Comparison of ENCODE assay signal across 8 mouse cellular contexts in genomic region chr7:16844696-16845071, GRCm38 (mm10). TPM values are rescaled to one million over a fixed set of nuclear protein-coding genes. Genes with fewer than 3 reads are reported as not detected.
DNase-seq lines count a peak whose midpoint lies in the region; ATAC-seq lines count a peak whose summit lies in the region.

No protein-coding gene starts in this region.

- peaks cover 35% of the 10 kb centered on the region for H3K4me1 ChIP-seq in embryonic facial prominence, embryonic 13.5 days
- peaks cover 21% of the 10 kb centered on the region for H3K4me1 ChIP-seq in hindbrain, embryonic 16.5 days (ENCODE audit: control insufficient read depth, insufficient read depth, low read depth, low read length)

- peak overlapping the region; percentile 63 for H3K4me3 ChIP-seq in embryonic facial prominence, embryonic 13.5 days
- peak overlapping the region; percentile 23 for H3K4me3 ChIP-seq in hindbrain, embryonic 16.5 days (ENCODE audit: low read length)

- 33% methylated on average over 3 of the region's 3 CpGs for WGBS in embryonic facial prominence, embryonic 13.5 days
- 56% methylated on average over 3 of the region's 3 CpGs for WGBS in hindbrain, embryonic 16.5 days

- peak overlapping the region; percentile 63 for H3K9ac ChIP-seq in embryonic facial prominence, embryonic 13.5 days
- H3K9ac ChIP-seq in hindbrain, embryonic 16.5 days (ENCODE audit: low read depth, low read length), result peak overlapping the region; percentile 23; the same call in 1 of the 2 replicates

- ATAC-seq in frontal cortex, adult (ENCODE audit: low TSS enrichment), result 0 out of 2 replicates have a peak, but pooled peaks have one; percentile 14
- ATAC-seq in embryonic facial prominence, embryonic 13.5 days (ENCODE audit: insufficient number of reproducible peaks, insufficient read depth, low FRiP score, low TSS enrichment, low read depth), result no peak
- no peak for ATAC-seq in hindbrain, embryonic 16.5 days
- no peak for ATAC-seq in inflammation-experienced regulatory T-cells, adult 6 months
- ATAC-seq in monocyte, adult 5-6 weeks (replicated peaks; ENCODE audit: insufficient number of reproducible peaks, low FRiP score, low TSS enrichment, poor library complexity, severe bottlenecking), result no peak

- peaks cover 32% of the 10 kb centered on the region for H3K36me3 ChIP-seq in embryonic facial prominence, embryonic 13.5 days
- H3K36me3 ChIP-seq in hindbrain, embryonic 16.5 days (ENCODE audit: control insufficient read depth, insufficient read depth, low read length), result peaks cover 14% of the 10 kb centered on the region

- H3K4me2 ChIP-seq in embryonic facial prominence, embryonic 13.5 days, result peak overlapping the region; percentile 94
- peak overlapping the region; percentile 27 for H3K4me2 ChIP-seq in hindbrain, embryonic 16.5 days (ENCODE audit: low read length)

- DNase-seq in frontal cortex, postnatal 10 days (ENCODE audit: low spot score in 2 of 2), result no peak
- DNase-seq in lung, postnatal 36 days, result peak; percentile 51
- no peak for DNase-seq in spleen, postnatal 36 days (ENCODE audit: low spot score in 2 of 2)

- no peaks in the 10 kb centered on the region for H3K9me3 ChIP-seq in embryonic facial prominence, embryonic 13.5 days
- H3K9me3 ChIP-seq in hindbrain, embryonic 16.5 days (ENCODE audit: control insufficient read depth, low read length), result no peaks in the 10 kb centered on the region

- H3K27me3 ChIP-seq in embryonic facial prominence, embryonic 13.5 days, result no peaks in the 10 kb centered on the region
- H3K27me3 ChIP-seq in hindbrain, embryonic 16.5 days (replicated peaks; ENCODE audit: control insufficient read depth, insufficient read depth, low read length), result no peaks in the 10 kb centered on the region

- H3K27ac ChIP-seq in embryonic facial prominence, embryonic 13.5 days, result peak overlapping the region; percentile 82
- H3K27ac ChIP-seq in hindbrain, embryonic 16.5 days (ENCODE audit: low read depth, low read length), result peak overlapping the region; percentile 42; the same call in 1 of the 2 replicates

RNA-seq across cellular contexts. Expression of gene Prkd2, which starts 2.0 kb away (rescaled TPM):
- 20.5 and 20.8 TPM in 2 replicates for polyA plus RNA-seq in embryonic facial prominence, embryonic 13.5 days (2015; fragmentation: Nextera tagmentation; extraction: Ambion mirVana)
- 5.2 and 6.5 TPM in 2 replicates for polyA plus RNA-seq in hindbrain, embryonic 16.5 days (2015; fragmentation: Nextera tagmentation; extraction: Ambion mirVana)
- 10 to 100 TPM; 38.3 to 51.4 (median 47.1) TPM for polyA plus RNA-seq in inflammation-experienced regulatory T-cells, adult 6 months (2017; shearing (Covaris generic))
- total RNA-seq in monocyte, adult 5-6 weeks (2017), result 13.1 to 26.6 TPM (median 15.6 TPM) in 3 replicates

RNA-seq across cellular contexts. Expression of gene Fkrp, which starts 28.2 kb away (rescaled TPM):
- polyA plus RNA-seq in embryonic facial prominence, embryonic 13.5 days (2015; fragmentation: Nextera tagmentation; extraction: Ambion mirVana), result 26.8 and 30.5 TPM in 2 replicates
- 46.9 and 48.4 TPM in 2 replicates for polyA plus RNA-seq in hindbrain, embryonic 16.5 days (2015; fragmentation: Nextera tagmentation; extraction: Ambion mirVana)
- 1 to 10 TPM; 5.7 to 9.6 (median 8.9) TPM for polyA plus RNA-seq in inflammation-experienced regulatory T-cells, adult 6 months (2017; shearing (Covaris generic))
- 9.6 to 15.3 TPM (median 10.6 TPM) in 3 replicates for total RNA-seq in monocyte, adult 5-6 weeks (2017)

RNA-seq across cellular contexts. Expression of gene Strn4, which starts 29.0 kb away (rescaled TPM):
- polyA plus RNA-seq in embryonic facial prominence, embryonic 13.5 days (2015; fragmentation: Nextera tagmentation; extraction: Ambion mirVana), result 122 and 124 TPM in 2 replicates
- polyA plus RNA-seq in hindbrain, embryonic 16.5 days (2015; fragmentation: Nextera tagmentation; extraction: Ambion mirVana), result 159 and 170 TPM in 2 replicates
- 10 to 100 TPM; 16.1 to 24.1 (median 19.7) TPM for polyA plus RNA-seq in inflammation-experienced regulatory T-cells, adult 6 months (2017; shearing (Covaris generic))
- 70.9 to 99.8 TPM (median 71.5 TPM) in 3 replicates for total RNA-seq in monocyte, adult 5-6 weeks (2017)

RNA-seq across cellular contexts. Expression of gene Dact3, which starts 30.4 kb away (rescaled TPM):
- 4.9 TPM in 2 replicates for polyA plus RNA-seq in embryonic facial prominence, embryonic 13.5 days (2015; fragmentation: Nextera tagmentation; extraction: Ambion mirVana)
- 2.9 and 3.5 TPM in 2 replicates for polyA plus RNA-seq in hindbrain, embryonic 16.5 days (2015; fragmentation: Nextera tagmentation; extraction: Ambion mirVana)
- not detected for polyA plus RNA-seq in inflammation-experienced regulatory T-cells, adult 6 months (2017; shearing (Covaris generic))
- not detected in 3 replicates for total RNA-seq in monocyte, adult 5-6 weeks (2017)

RNA-seq across cellular contexts. Expression of gene Gng8, which starts 46.9 kb away (rescaled TPM):
- polyA plus RNA-seq in embryonic facial prominence, embryonic 13.5 days (2015; fragmentation: Nextera tagmentation; extraction: Ambion mirVana), result 19.9 and 32.0 TPM in 2 replicates
- 1.5 and 1.6 TPM in 2 replicates for polyA plus RNA-seq in hindbrain, embryonic 16.5 days (2015; fragmentation: Nextera tagmentation; extraction: Ambion mirVana)
- not detected for polyA plus RNA-seq in inflammation-experienced regulatory T-cells, adult 6 months (2017; shearing (Covaris generic))
- total RNA-seq in monocyte, adult 5-6 weeks (2017), result not detected in 3 replicates
